Comparison of ENCODE assay signal across 8 mouse cellular contexts in genomic region chr10:87787521-87787920, GRCm38 (mm10).
A peak's percentile ranks its signal among the peaks of the same experiment; 100 is the strongest.
DNase-seq lines count a peak whose midpoint lies in the region; ATAC-seq lines count a peak whose summit lies in the region.

No protein-coding gene starts in this region.

- no peaks in the 10 kb centered on the region for H3K27me3 ChIP-seq in intestine, embryonic 14.5 days (replicated peaks; ENCODE audit: control insufficient read depth, insufficient read depth, low read length)
- no peaks in the 10 kb centered on the region for H3K27me3 ChIP-seq in intestine, embryonic 16.5 days (replicated peaks; ENCODE audit: control insufficient read depth, insufficient read depth, low read length)
- no peaks in the 10 kb centered on the region for H3K27me3 ChIP-seq in hindbrain, embryonic 10.5 days (ENCODE audit: insufficient read depth, poor library complexity, severe bottlenecking)
- no peaks in the 10 kb centered on the region for H3K27me3 ChIP-seq in forebrain, embryonic 12.5 days
- H3K27me3 ChIP-seq in midbrain, embryonic 16.5 days (ENCODE audit: control insufficient read depth, insufficient read depth, low read depth, low read length): no peaks in the 10 kb centered on the region

- no peaks in the 10 kb centered on the region for H3K4me1 ChIP-seq in intestine, embryonic 14.5 days (replicated peaks; ENCODE audit: control insufficient read depth, insufficient read depth, low read length)
- H3K4me1 ChIP-seq in intestine, embryonic 16.5 days (ENCODE audit: control insufficient read depth, insufficient read depth, low read length): no peaks in the 10 kb centered on the region
- H3K4me1 ChIP-seq in hindbrain, embryonic 10.5 days (replicated peaks): no peaks in the 10 kb centered on the region
- H3K4me1 ChIP-seq in forebrain, embryonic 12.5 days: no peaks in the 10 kb centered on the region
- H3K4me1 ChIP-seq in midbrain, embryonic 16.5 days (ENCODE audit: control insufficient read depth, insufficient read depth, low read length): no peaks in the 10 kb centered on the region

- H3K36me3 ChIP-seq in intestine, embryonic 14.5 days (ENCODE audit: control insufficient read depth, insufficient read depth, low read length): no peaks in the 10 kb centered on the region
- no peaks in the 10 kb centered on the region for H3K36me3 ChIP-seq in intestine, embryonic 16.5 days (ENCODE audit: control insufficient read depth, insufficient read depth, low read length)
- no peaks in the 10 kb centered on the region for H3K36me3 ChIP-seq in hindbrain, embryonic 10.5 days
- no peaks in the 10 kb centered on the region for H3K36me3 ChIP-seq in forebrain, embryonic 12.5 days (replicated peaks)
- no peaks in the 10 kb centered on the region for H3K36me3 ChIP-seq in midbrain, embryonic 16.5 days (ENCODE audit: control insufficient read depth, insufficient read depth, low read length)

- H3K9me3 ChIP-seq in intestine, embryonic 14.5 days (ENCODE audit: control insufficient read depth, low read length): no peaks in the 10 kb centered on the region
- no peaks in the 10 kb centered on the region for H3K9me3 ChIP-seq in intestine, embryonic 16.5 days (ENCODE audit: control insufficient read depth, low read length)
- no peaks in the 10 kb centered on the region for H3K9me3 ChIP-seq in hindbrain, embryonic 10.5 days
- H3K9me3 ChIP-seq in forebrain, embryonic 12.5 days: no peaks in the 10 kb centered on the region
- H3K9me3 ChIP-seq in midbrain, embryonic 16.5 days (replicated peaks; ENCODE audit: control insufficient read depth, low read length, poor library complexity, severe bottlenecking): no peaks in the 10 kb centered on the region

- WGBS in intestine, embryonic 14.5 days: 22% methylated on average over 4 of the region's 4 CpGs
- 31% methylated on average over 4 of the region's 4 CpGs for WGBS in intestine, embryonic 16.5 days
- 72% methylated on average over 4 of the region's 4 CpGs for WGBS in hindbrain, embryonic 10.5 days
- 86% methylated on average over 4 of the region's 4 CpGs for WGBS in forebrain, embryonic 12.5 days
- WGBS in midbrain, embryonic 16.5 days: 71% methylated on average over 4 of the region's 4 CpGs

- no peak overlapping the region for H3K4me2 ChIP-seq in intestine, embryonic 14.5 days (ENCODE audit: low read length)
- H3K4me2 ChIP-seq in intestine, embryonic 16.5 days (ENCODE audit: low read depth, low read length): no peak overlapping the region
- H3K4me2 ChIP-seq in forebrain, embryonic 12.5 days: no peak overlapping the region
- no peak overlapping the region for H3K4me2 ChIP-seq in midbrain, embryonic 16.5 days (ENCODE audit: low read length)

- no peak overlapping the region for H3K4me3 ChIP-seq in intestine, embryonic 14.5 days (ENCODE audit: low read depth, low read length)
- no peak overlapping the region for H3K4me3 ChIP-seq in intestine, embryonic 16.5 days (ENCODE audit: low read length)
- no peak overlapping the region for H3K4me3 ChIP-seq in hindbrain, embryonic 10.5 days
- no peak overlapping the region for H3K4me3 ChIP-seq in forebrain, embryonic 12.5 days (replicated peaks)
- H3K4me3 ChIP-seq in midbrain, embryonic 16.5 days (ENCODE audit: low read depth, low read length): no peak overlapping the region

- peak; percentile 54 for DNase-seq in intestine, embryonic 14.5 days (ENCODE audit: low spot score)
- peak; percentile 81 for DNase-seq in fibroblast of lung, adult 2 months (ENCODE audit: low read depth)
- peak; percentile 52 for DNase-seq in kidney, postnatal 14 days
- DNase-seq in lung, postnatal 36 days: peak; percentile 70
- DNase-seq in hindbrain, embryonic 10.5 days (ENCODE audit: low spot score): no peak

- H3K9ac ChIP-seq in intestine, embryonic 14.5 days (ENCODE audit: low read length): no peak overlapping the region
- H3K9ac ChIP-seq in intestine, embryonic 16.5 days (ENCODE audit: low read depth, low read length): no peak overlapping the region
- H3K9ac ChIP-seq in forebrain, embryonic 12.5 days: no peak overlapping the region
- no peak overlapping the region for H3K9ac ChIP-seq in midbrain, embryonic 16.5 days (ENCODE audit: low read depth, low read length)

- no peak overlapping the region for H3K27ac ChIP-seq in intestine, embryonic 14.5 days (ENCODE audit: low read depth)
- no peak overlapping the region for H3K27ac ChIP-seq in intestine, embryonic 16.5 days (ENCODE audit: low read length)
- no peak overlapping the region for H3K27ac ChIP-seq in hindbrain, embryonic 10.5 days
- H3K27ac ChIP-seq in forebrain, embryonic 12.5 days: no peak overlapping the region
- H3K27ac ChIP-seq in midbrain, embryonic 16.5 days (ENCODE audit: low read length): no peak overlapping the region

- 0 out of 2 replicates have a peak, but pooled peaks have one; percentile 15 for ATAC-seq in intestine, embryonic 14.5 days (replicated peaks; ENCODE audit: low FRiP score, low TSS enrichment, low read depth)
- no peak for ATAC-seq in intestine, embryonic 16.5 days
- ATAC-seq in forebrain, embryonic 12.5 days (ENCODE audit: low FRiP score): no peak
- no peak for ATAC-seq in midbrain, embryonic 16.5 days
